Mouse (Mus musculus): ENCODE data around the gene Cln3. TPM values are rescaled to one million over a fixed set of nuclear protein-coding genes. Genes with fewer than 3 reads are reported as not detected.

Cln3 gene
- 10 to 100 TPM; 26.5 to 32.0 TPM for total RNA-seq (2021)

DNA sequence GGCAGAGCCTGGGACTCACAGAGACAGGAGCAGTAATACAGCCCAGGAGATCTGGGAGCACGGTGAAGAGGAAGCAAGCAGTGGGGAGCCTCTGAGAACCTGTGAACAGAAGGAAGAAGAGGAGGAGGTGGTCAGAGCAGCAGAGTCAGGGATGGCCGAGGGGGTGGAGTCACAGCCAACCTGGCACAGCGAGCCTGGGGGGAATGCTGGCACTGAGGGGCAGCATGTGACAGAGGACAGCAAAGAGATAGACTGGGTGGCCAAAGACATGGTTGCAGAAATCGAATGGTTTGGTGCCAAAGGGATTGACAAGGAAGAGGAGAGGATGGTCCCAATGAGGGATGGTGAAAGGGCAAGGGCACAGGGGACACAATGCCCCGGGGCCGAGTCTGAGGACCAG is at the start of gene Cln3:
TSS of gene Cln3 (minus strand) at position 101 of the 400 bp plus-strand sequence.
- intact Hi-C loops (cut with DNase I), result no loop called here
- DNase-seq, result no peak

DNA sequence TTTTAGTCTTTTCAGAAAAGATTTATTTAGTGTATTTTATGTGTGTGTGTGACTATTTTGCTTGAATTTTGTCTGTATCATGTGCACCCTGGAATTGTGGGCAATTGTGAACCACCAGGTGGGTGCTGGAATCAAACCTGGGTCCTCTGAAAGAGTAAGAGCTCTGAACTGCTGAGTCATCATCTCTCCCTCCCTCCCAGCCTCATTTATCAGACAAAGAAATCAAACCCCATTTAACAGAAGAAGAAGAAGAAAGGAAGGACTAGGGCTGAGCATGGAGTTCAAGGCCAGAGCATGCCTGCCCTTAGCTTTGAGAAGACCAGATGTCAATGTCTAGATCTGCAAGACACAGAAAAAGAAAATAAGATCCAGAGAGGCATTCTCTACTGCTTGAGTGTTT is 49.8 kb upstream of the Cln3 start:
- intact Hi-C loops (cut with DNase I), result loop anchor here (5.0 kb wide), 1 partner anchor 43 kb away; the partner anchor contains the start of gene Il27
- DNase-seq, result no peak

DNA sequence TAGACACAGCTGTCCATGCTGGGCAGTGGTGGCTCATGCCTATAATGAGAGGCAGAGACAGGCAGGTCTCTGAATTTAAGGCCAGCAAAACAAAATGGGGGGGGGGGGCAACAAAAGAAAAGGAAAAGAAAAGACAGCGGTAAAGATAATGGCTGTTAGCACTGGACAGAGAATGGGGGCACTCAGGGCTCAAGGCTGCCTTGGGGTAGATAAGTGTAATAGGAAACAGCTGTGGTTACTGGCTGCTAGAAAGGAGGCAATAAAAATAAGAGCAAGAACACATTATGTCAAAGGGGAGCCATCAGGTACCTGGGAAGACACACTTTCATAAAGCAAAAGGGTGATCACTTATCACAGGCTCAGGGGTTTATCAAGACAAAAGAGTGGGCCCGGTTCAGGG is 46.9 kb upstream of the Cln3 start:
- no peak for DNase-seq
- intact Hi-C loops (cut with DNase I), result no loop called here

DNA sequence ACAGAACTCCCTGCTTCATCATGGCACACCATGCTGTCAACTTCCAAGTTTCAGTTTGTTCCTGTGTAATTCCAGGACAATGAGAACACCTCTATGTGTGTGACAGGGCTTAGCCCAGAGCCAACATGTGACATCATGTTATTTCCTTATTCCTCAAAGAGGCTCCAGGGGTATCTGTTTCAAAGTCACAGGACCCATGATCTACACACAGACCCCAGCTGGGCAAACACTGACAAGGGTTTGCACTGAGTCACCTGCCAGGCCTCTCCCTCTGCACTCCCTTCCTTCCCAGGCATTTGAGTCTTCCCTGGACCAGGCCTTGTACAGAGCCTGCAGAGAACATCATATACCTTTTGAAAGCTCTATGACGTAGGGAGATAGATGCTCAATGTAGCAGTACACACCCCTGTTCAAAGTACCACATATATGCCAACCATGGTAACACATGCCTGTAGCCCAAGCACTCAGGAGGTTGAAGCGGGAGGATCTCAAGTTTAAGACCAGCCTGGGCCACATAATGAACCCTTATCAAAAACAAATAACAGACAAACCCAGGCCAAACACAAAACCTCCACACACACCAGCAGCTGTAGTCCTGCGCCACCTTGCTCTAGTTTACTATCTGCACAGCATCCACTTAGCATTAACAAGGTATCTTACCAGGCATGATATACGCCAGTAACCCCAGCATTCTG is 45.4 kb upstream of the Cln3 start, which contains the start of gene Nupr1:
TSS of gene Nupr1 (minus strand) at position 38 of the 695 bp plus-strand sequence.
- DNase-seq, result no peak
- intact Hi-C loops (cut with DNase I), result no loop called here

DNA sequence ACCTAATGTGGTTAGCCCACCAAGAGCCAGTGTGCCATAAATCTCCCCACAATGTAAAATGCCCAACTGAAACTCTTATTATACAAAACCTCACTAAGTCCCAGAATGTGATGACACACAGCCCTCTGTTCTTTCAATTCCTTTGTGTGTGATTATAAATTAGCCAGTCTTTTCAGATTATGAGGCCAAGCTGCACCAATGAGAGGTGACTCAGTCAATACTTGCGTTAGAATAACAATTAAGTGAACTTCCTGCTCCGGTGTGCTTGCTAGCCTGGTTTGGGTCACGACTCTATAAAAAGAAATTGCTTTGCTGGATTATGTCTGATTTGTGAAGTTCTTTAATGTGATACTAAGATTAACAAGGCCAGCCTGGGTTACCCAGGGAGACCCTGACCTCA is 44.3 kb upstream of the Cln3 start:
- no peak for DNase-seq
- intact Hi-C loops (cut with DNase I), result no loop called here

DNA sequence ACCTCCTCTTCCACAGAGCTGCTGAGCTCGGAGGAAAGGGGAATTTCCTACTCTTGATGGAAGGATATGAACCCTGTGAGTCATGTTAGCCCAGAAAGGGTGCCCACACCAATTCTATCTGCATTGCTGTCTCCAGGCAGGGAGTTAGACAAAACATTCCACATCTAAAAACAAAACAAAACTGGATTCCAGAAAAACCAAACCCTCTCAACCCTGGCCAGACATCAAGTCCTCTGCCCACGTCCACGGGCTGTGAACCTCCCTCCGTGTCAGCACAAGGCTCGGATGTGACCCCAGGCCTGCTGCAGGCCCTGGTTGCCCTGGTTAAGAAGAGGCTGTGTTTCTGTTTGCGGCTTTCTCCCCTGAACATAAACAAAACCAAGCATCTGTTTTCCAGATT is 42.5 kb upstream of the Cln3 start:
- intact Hi-C loops (cut with DNase I), result no loop called here
- DNase-seq, result no peak

DNA sequence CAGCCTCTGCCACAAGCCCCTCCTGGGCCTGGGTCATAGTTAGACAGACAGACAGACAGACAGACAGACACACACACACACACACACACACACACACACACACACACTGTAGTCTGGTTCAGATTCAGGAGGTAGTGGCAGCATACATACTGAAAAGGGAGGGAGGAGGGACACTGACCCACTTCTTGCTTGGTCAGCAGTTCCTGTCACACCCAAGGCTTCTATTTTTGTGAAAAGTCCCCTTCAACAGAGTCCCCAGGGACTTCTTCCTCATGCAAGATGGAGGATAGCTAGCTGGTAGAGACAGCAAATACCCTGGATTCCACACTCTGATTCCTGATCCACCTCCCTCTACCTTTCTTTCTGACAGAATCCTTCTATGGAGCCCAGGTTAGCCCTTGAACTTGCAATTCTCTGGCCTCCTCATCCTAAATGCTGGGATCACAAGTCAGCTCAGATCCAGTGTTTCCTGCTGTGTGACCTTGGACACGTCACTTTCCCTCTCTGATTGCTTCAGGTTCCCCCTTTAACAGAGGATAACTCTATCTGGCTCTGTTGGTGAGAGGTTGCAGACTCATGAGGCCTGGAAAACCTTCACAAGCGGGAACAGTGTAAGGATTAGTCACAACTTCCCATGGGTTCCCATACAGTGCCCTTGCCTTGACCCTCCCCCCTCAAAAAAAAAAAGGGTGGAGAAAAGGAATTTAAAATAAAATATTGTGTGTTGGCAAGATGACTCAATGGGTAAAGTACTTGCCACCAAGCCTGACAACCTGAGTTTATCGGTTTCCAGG is 40.4 kb upstream of the Cln3 start:
- no peak for DNase-seq
- intact Hi-C loops (cut with DNase I), result no loop called here

DNA sequence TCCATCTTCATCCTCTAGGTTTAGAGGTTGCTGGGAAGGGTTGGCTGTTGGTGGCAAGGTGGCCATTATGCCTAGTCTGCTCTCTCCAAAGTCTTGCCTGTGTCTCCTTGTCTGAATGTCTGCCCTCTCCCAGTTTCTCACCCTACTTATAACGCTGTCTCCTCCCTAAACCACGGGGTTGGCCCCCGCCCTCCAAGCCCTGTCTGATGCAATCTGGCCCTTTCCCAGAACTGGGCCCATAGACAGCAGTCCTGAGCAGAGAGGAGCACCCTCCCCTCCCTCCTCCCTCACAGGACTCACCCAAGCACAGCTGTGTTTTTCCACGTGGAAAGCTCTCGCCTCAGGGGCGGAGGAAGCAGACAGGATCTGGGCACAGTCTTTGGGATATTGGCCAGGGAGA is 39.8 kb upstream of the Cln3 start:
- intact Hi-C loops (cut with DNase I), result no loop called here
- DNase-seq, result peak; percentile 45

DNA sequence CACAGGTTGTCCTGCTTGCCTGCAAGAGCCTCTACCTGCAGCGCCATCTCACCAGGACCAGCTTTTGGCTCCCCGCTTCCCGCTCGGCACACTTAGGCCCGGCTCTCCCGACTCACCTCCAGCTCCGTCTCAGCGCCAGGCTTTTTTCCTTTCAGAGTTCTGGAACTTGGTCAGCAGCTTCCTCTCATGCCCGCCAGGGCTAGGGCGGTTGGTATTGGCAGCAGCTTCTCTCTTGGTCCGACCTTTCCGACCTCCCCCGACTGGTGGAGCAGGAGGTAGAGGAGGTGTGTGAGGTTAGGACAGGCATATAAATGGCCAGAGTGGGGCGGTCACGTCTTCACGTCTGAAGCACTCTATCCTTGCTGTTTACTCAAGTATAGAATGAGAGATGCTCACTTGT is 39.2 kb upstream of the Cln3 start:
- DNase-seq, result no peak
- intact Hi-C loops (cut with DNase I), result no loop called here

DNA sequence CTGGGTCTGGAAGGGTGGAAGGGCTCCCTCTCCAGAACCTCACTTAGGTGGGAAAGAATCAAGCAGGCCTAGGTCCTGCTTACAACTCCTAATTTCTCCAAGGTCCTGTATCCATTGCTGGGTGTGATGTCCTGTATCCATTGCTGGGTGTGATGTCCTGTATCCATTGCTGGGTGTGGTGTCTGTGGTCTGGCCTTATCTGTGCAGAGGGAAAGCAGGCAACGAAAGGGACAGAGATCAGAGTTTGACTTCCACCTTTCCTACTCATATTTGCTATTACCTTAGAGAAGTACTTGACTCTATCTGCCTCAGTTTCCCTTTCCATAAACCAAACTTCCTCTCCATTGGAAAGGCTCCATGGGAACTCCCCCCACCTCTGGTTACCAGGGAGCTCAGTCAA is 37.8 kb upstream of the Cln3 start:
- intact Hi-C loops (cut with DNase I), result no loop called here
- DNase-seq, result no peak

DNA sequence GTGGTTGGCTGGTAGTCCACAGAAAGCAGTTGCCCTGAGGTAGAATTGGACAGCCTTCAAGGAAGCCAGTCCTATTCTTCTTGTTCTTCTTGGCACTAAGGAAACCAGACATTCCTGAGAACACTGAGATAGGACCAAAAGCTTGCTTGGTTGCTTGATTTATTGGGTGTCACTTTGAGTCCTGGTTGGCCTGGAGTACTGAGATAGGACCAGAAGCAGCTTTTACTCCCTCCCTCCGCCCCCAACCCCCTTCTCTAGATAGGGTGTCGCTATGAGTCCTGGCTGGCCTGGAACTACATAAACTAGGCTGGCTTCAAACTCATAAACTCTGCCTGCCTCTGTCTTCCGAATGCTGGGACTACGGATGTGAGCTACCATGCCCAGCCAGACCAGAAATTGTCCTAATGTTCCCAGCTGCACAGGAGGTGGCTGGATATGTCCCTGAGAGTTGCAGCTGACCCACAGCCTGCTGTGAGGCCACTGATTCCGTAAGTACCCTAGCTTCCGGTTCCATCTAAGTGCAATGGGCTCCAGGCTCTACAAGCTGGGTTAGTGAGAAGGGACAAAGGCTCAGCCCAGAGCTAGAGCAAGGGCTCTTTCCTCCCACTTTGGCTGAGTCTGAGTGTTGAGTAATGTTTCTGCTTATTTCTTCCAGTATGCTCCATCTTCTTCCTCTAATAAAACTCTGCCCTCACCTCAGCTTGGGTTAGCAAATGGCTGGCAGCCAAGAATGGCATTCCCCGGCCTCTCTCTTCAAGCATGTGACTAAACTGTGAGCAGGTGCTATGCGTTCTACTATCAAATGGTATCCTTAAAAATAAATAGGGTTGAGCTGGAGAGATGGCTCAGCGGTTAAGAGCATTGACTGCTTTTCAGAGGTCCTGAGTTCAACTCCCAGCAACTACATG is 36.1 kb upstream of the Cln3 start:
- no peak for DNase-seq
- intact Hi-C loops (cut with DNase I), result no loop called here

DNA sequence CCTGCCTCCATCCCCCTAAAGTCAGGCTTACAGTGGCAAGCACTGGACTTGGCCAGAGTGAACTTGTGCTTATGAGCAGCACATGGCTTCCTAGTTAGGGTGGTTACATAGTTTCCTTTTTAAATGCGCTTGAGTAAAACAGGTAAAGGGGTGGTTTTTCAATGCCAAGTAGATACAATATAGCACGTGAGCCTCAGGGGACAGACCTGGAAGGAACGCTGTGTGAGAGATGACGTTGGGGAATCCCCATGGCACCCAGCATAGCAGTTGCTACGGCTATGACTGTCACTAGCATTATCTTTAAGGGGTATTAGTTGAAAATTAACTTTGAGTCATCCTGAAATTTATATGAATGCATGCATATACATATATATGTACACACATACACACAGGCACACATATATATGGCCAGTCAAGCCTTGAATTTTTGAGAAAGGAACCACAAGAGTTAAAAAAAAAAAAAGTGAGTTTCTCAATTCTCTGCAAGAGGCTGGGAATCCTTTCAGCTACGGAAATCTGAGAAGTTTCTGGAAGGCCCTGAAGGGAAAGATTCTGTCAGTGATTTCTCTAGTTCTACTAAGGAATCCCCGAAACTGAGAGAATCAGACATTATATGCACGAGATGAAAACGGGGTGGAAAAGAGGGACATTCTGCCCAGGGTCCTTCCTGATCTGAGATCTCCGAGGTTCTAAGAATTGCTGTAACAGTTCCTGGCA is 34.1 kb upstream of the Cln3 start:
- intact Hi-C loops (cut with DNase I), result no loop called here
- DNase-seq, result no peak

DNA sequence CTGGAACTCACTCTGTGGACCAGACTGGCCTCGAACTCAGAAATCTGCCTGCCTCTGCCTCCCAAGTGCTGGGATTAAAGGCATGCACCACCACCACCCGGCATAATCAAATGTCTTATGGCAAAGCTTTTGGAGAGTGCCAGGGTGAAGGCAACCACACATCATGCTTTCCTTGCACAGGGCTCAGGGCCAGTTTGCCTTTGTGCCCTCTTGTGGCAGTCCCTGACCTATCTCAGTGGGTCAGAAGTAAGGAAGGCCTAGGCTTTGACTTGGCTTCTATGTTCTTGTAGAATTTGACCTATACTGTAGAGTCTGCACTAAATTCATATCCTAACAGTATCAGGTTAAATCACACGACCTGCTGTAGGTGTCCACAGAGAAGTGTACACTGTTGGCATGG is 31.1 kb upstream of the Cln3 start:
- intact Hi-C loops (cut with DNase I), result no loop called here
- no peak for DNase-seq

DNA sequence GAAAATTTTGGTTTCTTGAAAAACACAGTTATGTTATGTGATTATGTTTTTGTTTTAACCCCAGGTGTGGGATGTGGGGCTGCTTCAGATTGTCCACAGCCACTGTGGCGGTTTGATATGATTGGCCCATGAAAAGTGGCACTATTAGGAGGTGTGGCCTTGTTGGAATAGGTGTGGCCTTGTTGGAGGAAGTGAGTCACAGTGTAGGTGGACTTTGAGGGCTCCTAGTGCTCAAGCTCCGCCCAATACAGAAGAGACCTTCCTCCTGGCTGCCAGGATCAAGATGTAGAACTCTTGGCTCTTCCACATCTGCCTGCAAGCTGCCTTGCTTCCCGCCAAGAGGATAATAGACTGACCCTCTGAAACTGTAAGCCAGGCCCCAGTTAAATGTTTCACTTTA is 27.1 kb upstream of the Cln3 start:
- intact Hi-C loops (cut with DNase I), result no loop called here
- no peak for DNase-seq

DNA sequence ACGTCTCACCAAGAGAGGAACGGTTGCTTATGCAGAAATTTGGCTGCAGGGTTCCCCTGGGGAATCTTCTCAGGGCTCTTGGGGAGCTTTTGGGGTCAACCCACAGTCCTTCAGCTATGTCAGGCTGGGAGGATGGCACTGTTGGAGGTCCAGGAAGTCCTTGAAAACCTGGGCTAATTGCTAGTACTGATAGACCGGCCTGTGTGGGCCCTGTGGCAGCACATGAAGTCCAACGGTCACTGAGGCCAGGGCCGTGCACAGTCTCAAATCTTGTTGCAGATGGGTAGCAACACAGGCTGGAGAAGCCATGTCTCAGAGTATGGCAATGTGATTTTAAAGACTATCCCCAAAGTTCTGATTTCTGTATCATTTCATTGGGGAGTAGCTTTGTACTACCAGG is 22.2 kb upstream of the Cln3 start:
- no peak for DNase-seq
- intact Hi-C loops (cut with DNase I), result no loop called here

DNA sequence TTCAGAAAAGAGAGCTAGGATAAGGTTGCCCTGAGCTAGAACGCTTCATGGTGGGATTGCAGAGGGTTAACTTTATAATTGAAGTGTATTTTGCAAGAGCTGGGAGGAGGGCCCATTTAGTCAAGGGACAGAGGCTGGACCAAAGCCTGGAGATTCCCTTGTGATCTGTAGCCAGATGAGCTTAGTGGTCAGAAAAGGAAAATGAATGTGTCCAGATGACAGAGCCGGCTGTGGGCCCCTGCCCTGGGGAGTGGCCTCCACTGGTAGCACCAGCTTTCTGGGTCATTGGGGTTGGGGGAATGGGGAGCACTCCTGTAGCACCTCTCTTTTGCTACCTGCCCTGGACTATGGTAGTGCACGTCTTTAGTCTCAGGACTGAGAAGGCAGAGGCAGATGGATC is 21.4 kb upstream of the Cln3 start:
- DNase-seq, result no peak
- intact Hi-C loops (cut with DNase I), result no loop called here

DNA sequence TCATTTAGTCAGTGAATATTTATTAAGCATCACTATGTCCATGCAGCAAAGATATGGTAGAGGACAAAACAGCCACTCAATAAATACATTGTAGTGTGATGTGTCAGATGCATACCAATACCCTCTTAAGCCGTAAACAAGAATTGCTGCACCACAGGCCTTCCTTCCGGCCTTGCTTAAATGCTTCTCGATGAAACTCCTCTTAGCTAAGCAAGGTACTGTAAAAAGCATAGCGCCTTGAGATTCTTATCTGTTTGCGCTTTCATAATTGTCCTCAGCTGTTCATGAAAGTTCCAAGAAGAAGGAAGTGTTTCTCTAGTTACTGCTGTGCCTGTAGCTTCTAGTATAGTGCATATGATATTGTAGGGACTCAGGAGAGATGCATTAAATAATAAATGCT is 21.0 kb upstream of the Cln3 start:
- intact Hi-C loops (cut with DNase I), result no loop called here
- no peak for DNase-seq

DNA sequence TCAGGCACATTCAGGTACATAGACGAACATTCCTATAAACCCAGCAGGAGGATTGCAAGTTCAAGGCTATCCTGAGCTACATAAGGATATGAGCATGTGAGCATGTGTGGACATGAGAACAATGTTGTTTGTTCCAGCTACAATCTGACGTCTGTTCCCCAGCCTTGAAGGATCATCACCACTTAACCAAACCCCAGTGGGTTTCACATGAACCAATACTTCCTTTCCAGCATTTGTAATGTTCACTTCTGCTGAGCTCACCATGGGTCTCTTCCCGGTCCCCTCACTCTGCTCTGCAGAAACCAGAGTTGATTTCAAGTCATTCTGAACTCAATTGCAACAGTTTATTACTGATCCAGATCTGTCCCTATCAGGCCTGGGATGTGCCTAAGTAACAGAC is 17.0 kb upstream of the Cln3 start:
- intact Hi-C loops (cut with DNase I), result no loop called here

DNA sequence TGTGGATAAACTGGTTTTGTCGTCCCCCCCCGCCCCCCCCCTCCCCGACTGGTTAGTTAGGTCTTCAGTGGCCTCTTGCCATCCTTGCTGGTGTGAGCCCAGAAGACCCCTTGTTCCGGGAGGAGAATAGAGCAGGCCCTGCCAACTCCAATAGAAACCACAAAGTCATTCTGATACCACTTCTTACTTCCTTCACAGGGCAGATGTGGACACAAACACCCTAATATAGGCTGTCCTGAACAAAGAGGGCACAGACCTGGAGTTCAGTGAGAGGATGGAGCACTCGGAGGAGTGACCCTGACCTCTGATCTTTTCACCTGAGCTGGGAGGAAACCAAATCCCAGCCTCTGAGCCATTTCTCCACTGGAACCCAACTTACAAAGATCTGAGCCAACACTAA is 16.3 kb upstream of the Cln3 start:
- intact Hi-C loops (cut with DNase I), result no loop called here
- no peak for DNase-seq

More for the DNA sequence above, 17.0 kb upstream of the Cln3 start:
- DNase-seq, result no peak

DNA sequence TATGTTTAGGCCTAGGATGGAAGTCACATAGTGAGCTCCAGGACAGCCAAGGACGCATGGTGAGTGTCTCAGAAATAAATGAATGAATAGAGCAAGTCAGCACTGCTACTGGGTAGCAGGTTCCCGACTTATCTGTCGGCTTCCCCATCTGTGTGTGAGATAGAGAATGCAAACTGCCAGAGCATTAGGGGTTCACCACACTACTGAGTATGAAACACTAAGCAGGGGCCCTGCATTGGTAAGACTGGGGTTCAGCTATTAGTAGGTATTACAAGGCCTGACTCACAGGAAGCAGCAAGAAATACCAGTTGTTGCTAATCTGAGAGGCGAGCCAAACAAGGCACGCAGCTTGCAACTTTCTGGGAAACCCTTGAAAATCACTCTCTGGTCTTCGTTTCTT is 13.3 kb upstream of the Cln3 start:
- no peak for DNase-seq
- intact Hi-C loops (cut with DNase I), result no loop called here

DNA sequence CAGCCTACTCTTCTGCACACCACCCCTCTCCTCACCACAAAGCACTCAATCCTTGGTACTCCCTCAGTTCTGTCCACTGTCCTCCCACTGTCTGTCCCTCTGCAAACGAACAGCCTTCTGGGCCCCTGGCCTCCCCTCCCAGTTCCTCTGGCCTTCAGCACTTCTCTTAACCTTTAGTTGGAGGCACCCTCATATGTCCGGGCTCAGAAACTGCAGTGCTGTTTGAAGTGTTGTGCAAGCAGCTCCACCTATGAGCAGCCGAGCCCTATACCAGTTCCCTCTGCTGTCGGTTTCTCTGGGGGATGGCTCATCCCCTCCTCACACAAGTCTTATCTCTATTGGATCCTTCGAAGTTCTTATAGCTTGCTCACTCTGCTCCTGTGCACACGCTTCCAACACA is 10.8 kb upstream of the Cln3 start:
- no peak for DNase-seq
- intact Hi-C loops (cut with DNase I), result no loop called here

Data from left cerebral cortex, postnatal 4 days (tissue).